Mouse (Mus musculus) forebrain, embryonic 11.5 days (tissue): ENCODE data around the gene Gpa33. TPM values are rescaled to one million over a fixed set of nuclear protein-coding genes. Genes with fewer than 3 reads are reported as not detected.

ENCODE experiments used
- ATAC-seq: fragments of 200-750 bp; cut with Nextera tagmentation; replicated peaks from 2 replicates; pipeline ENCODE4 v1.8.0; 2017; ENCODE audit warnings: moderate TSS enrichment; ENCODE audit not compliant: low FRiP score
- DNase-seq: peaks from one replicate; pipeline ENCODE4 v3.0.0-alpha.2; 2017; ENCODE audit warnings: low spot score
- H3K27ac ChIP-seq: fragments of 300-500 bp; sonication (generic); 2 replicates; pipeline ENCODE4 v1.5.1; 2014; ENCODE audit warnings: low read depth, low read length
- H3K27me3 ChIP-seq: fragments of 300-500 bp; sonication (generic); 2 replicates; pipeline ENCODE4 v1.6.1; 2014; ENCODE audit warnings: mild to moderate bottlenecking, low read length, mixed read lengths; ENCODE audit not compliant: control insufficient read depth, insufficient read depth
- H3K36me3 ChIP-seq: fragments of 300-500 bp; sonication (generic); 2 replicates; pipeline ENCODE4 v1.6.1; 2014; ENCODE audit warnings: mild to moderate bottlenecking, low read length, moderate library complexity, mixed read lengths; ENCODE audit not compliant: control insufficient read depth, insufficient read depth
- H3K4me1 ChIP-seq: fragments of 300-500 bp; sonication (generic); replicated peaks from 2 replicates; pipeline ENCODE4 v1.6.1; 2014; ENCODE audit warnings: low read length, mixed read lengths; ENCODE audit not compliant: control insufficient read depth, insufficient read depth
- H3K4me2 ChIP-seq: fragments of 300-500 bp; sonication (generic); 2 replicates; pipeline ENCODE4 v1.6.1; 2014; ENCODE audit warnings: low read depth, mild to moderate bottlenecking, low read length, moderate library complexity, mixed read lengths; ENCODE audit not compliant: severe bottlenecking
- H3K4me3 ChIP-seq: fragments of 300-500 bp; sonication (generic); 2 replicates; pipeline ENCODE4 v1.5.1; 2014; ENCODE audit warnings: low read depth, low read length
- H3K9ac ChIP-seq: fragments of 300-500 bp; sonication (generic); 2 replicates; pipeline ENCODE4 v1.6.1; 2014; ENCODE audit warnings: low read length
- H3K9me3 ChIP-seq: fragments of 300-500 bp; sonication (generic); 2 replicates; pipeline ENCODE4 v1.6.1; 2016; ENCODE audit warnings: low read length, mixed read lengths; ENCODE audit not compliant: control insufficient read depth
- WGBS: fragments of 180-500 bp; shearing (Covaris S2); extraction: QIAGEN DNeasy Blood & Tissue Kit; methylation state at CpG from one replicate; pipeline ENCODE4 v1.1.7; 2014; 5-methylcytosine and 5-hydroxymethylcytosine counted together
- polyA plus RNA-seq: library from polyadenylated mRNA; unstranded; fragments of >200 nt; fragmentation: Nextera tagmentation; extraction: Ambion mirVana; gene quantifications from 2 replicates; pipeline ENCODE4 v1.2.1, GENCODE M21; 2014

The Gpa33 gene
- polyA plus RNA-seq, 1 experiment from 2014 or later = 0.12 TPM

GRCm38 (mm10) chr1:166151341-166151740 is 21.3 kb downstream of the Gpa33 start:
- no peaks in the 10 kb centered on the region; the same call in 1 of the 2 replicates for H3K4me1 ChIP-seq
- H3K9ac ChIP-seq = no peak overlapping the region
- no peak overlapping the region for H3K4me3 ChIP-seq
- no peak overlapping the region for H3K4me2 ChIP-seq
- H3K27me3 ChIP-seq = peaks cover 4% of the 10 kb centered on the region
- no peak overlapping the region for H3K27ac ChIP-seq
- H3K36me3 ChIP-seq = no peaks in the 10 kb centered on the region
- DNase-seq (no peak), ATAC-seq (no peak)
- H3K9me3 ChIP-seq = no peaks in the 10 kb centered on the region
- 76% methylated on average over 11 of the region's 11 CpGs for WGBS

GRCm38 (mm10) chr1:166152034-166152433 is 22.0 kb downstream of the Gpa33 start:
- Histone ChIP-seq H3K36me3 (no peaks in the 10 kb centered on the region), H3K4me2 (no peak overlapping the region), H3K9ac (no peak overlapping the region), H3K27ac (no peak overlapping the region), H3K9me3 (no peaks in the 10 kb centered on the region), H3K4me1 (no peaks in the 10 kb centered on the region; the same call in 1 of the 2 replicates), H3K4me3 (no peak overlapping the region), H3K27me3 (peaks cover 4% of the 10 kb centered on the region)
- DNase-seq (no peak), ATAC-seq (no peak)
- WGBS = 95% methylated on average over 10 of the region's 10 CpGs

- Histone ChIP-seq H3K4me3 (no peak overlapping the region), H3K9ac (no peak overlapping the region), H3K4me1 (no peaks in the 10 kb centered on the region; the same call in 1 of the 2 replicates), H3K27me3 (peaks cover 4% of the 10 kb centered on the region), H3K27ac (no peak overlapping the region), H3K9me3 (no peaks in the 10 kb centered on the region), H3K36me3 (no peaks in the 10 kb centered on the region), H3K4me2 (no peak overlapping the region)
- ATAC-seq = peak; percentile 26; the same call in 1 of the 2 replicates
- 13% methylated on average over 18 of the region's 18 CpGs for WGBS
- peak; percentile 95 for DNase-seq
Observed at GRCm38 (mm10) chr1:166153351-166154120, 23.5 kb downstream of the Gpa33 start.

GRCm38 (mm10) chr1:166154162-166155112 is 24.4 kb downstream of the Gpa33 start:
- peak overlapping the region; percentile 32; the same call in 1 of the 2 replicates for H3K4me2 ChIP-seq
- H3K4me3 ChIP-seq = no peak overlapping the region
- DNase-seq (peak; percentile 88), ATAC-seq (peak; percentile 65)
- 19% methylated on average over 29 of the region's 29 CpGs for WGBS
- peaks cover 4% of the 10 kb centered on the region for H3K27me3 ChIP-seq
- H3K4me1 ChIP-seq = no peaks in the 10 kb centered on the region; the same call in 1 of the 2 replicates
- no peaks in the 10 kb centered on the region for H3K9me3 ChIP-seq
- no peaks in the 10 kb centered on the region for H3K36me3 ChIP-seq
- no peak overlapping the region for H3K27ac ChIP-seq
- H3K9ac ChIP-seq = no peak overlapping the region

GRCm38 (mm10) chr1:166155113-166155494 is 25.1 kb downstream of the Gpa33 start:
- ATAC-seq = no peak
- no peak for DNase-seq
- no peaks in the 10 kb centered on the region for H3K9me3 ChIP-seq

GRCm38 (mm10) chr1:166157712-166158111 is 27.7 kb downstream of the Gpa33 start:
- Histone ChIP-seq H3K9ac (no peak overlapping the region), H3K4me2 (no peak overlapping the region), H3K4me1 (no peaks in the 10 kb centered on the region; the same call in 1 of the 2 replicates), H3K36me3 (no peaks in the 10 kb centered on the region), H3K27ac (no peak overlapping the region), H3K27me3 (peaks cover 4% of the 10 kb centered on the region), H3K4me3 (no peak overlapping the region), H3K9me3 (no peaks in the 10 kb centered on the region)
- DNase-seq (no peak), ATAC-seq (no peak)
- 81% methylated on average over 12 of the region's 12 CpGs for WGBS

More at GRCm38 (mm10) chr1:166155113-166155494, 25.1 kb downstream of the Gpa33 start:
- H3K36me3 ChIP-seq = no peaks in the 10 kb centered on the region
- no peaks in the 10 kb centered on the region; the same call in 1 of the 2 replicates for H3K4me1 ChIP-seq
- 60% methylated on average over 10 of the region's 10 CpGs for whole genome bisulfite sequencing
- H3K4me2 ChIP-seq = no peak overlapping the region
- H3K27me3 ChIP-seq = peaks cover 4% of the 10 kb centered on the region
- H3K9ac ChIP-seq = no peak overlapping the region
- no peak overlapping the region for H3K4me3 ChIP-seq
- H3K27ac ChIP-seq = no peak overlapping the region

- Histone ChIP-seq H3K27me3 (peaks cover 4% of the 10 kb centered on the region), H3K4me2 (no peak overlapping the region), H3K4me1 (no peaks in the 10 kb centered on the region), H3K9ac (no peak overlapping the region), H3K36me3 (no peaks in the 10 kb centered on the region), H3K27ac (no peak overlapping the region), H3K4me3 (no peak overlapping the region), H3K9me3 (no peaks in the 10 kb centered on the region)
- no peak for ATAC-seq
- DNase-seq = no peak
- 68% methylated on average over 9 of the region's 9 CpGs for WGBS
Observed at GRCm38 (mm10) chr1:166158664-166159063, 28.6 kb downstream of the Gpa33 start.

GRCm38 (mm10) chr1:166160111-166160510 is 30.1 kb downstream of the Gpa33 start:
- peak overlapping the region; percentile 42; the same call in 1 of the 2 replicates for H3K4me2 ChIP-seq
- H3K9me3 ChIP-seq = no peaks in the 10 kb centered on the region
- no peak overlapping the region for H3K27ac ChIP-seq
- 54% methylated on average over 5 of the region's 5 CpGs for WGBS
- no peak overlapping the region for H3K4me3 ChIP-seq
- no peaks in the 10 kb centered on the region for H3K4me1 ChIP-seq
- H3K27me3 ChIP-seq = peaks cover 3% of the 10 kb centered on the region
- no peaks in the 10 kb centered on the region for H3K36me3 ChIP-seq
- ATAC-seq (0 out of 2 replicates have a peak, but pooled peaks have one; percentile 3), DNase-seq (no peak)
- H3K9ac ChIP-seq = no peak overlapping the region
